Mouse (Mus musculus) embryonic facial prominence, embryonic 12.5 days (tissue): Measurements from ENCODE around the gene Fam20b. TPM values are rescaled to one million over a fixed set of nuclear protein-coding genes. Genes with fewer than 3 reads are reported as not detected.

Experiments used
- polyA plus RNA-seq: library from polyadenylated mRNA; unstranded; fragments of >200 nt; fragmentation: Nextera tagmentation; extraction: Ambion mirVana; gene quantifications from 2 replicates; pipeline ENCODE4 v1.2.1, GENCODE M21; 2016

Fam20b gene
- polyA plus RNA-seq, 1 experiment from 2014 or later: 26.2 TPM

Other genes starting within 250 kb of the Fam20b start
- 29.1 and 30.7 TPM in 2 replicates for gene Soat1, start 244.8 kb downstream of the Fam20b start, polyA plus RNA-seq
- gene Gm10031, start 195.1 kb downstream of the Fam20b start, polyA plus RNA-seq: 0.27 and 0.38 TPM in 2 replicates
- gene Abl2, start 160.3 kb downstream of the Fam20b start, polyA plus RNA-seq: 5.3 and 6.1 TPM in 2 replicates
- gene Tor3a, start 44.7 kb downstream of the Fam20b start, polyA plus RNA-seq: 4.2 and 5.2 TPM in 2 replicates
- gene Angptl1, start 119.5 kb upstream of the Fam20b start, polyA plus RNA-seq: 21.3 and 24.1 TPM in 2 replicates
- gene Ralgps2, start 220.5 kb upstream of the Fam20b start, polyA plus RNA-seq: 96.3 and 101 TPM in 2 replicates